19 mouse cellular contexts compared by ENCODE assay signal in the genomic region with DNA sequence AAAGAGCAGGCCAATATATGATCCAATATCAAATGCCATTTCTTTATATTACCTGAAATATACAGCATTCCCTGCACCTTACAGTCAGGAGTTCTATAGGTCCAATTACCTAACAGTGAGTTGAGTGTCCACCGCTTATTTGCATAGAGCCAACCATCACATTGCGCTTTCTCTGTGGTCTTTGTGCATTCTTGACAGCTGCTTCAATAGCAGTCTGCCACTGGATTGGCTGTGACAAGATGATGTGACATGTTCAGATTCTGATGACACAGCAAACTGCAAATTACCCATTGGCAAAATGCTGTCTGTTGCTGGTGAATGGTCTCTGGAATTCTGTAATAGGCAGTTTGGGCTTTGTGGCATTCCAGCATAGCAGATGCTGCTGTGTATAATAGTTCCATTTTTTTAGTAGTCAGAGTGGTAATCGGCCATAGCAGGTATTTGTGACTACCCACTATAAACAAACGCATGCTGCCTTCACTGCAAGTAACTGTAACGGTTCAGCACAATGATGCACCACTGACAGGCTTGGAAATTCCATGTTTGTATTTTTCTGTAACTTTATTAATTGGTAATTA.
DNase-seq lines count a peak whose midpoint lies in the region; ATAC-seq and TF ChIP-seq lines count a peak whose summit lies in the region.
"Had no signal": no experiment of that assay in that cellular context is flagged by ENCODE, and none has a peak within 500 bp of the region (broad histone marks: within the 10 kb centered on the region; RNA-seq: fewer than 3 reads in every experiment).

No protein-coding gene starts in this region.

- H3K27ac ChIP-seq in hindbrain, embryonic 11.5 days (ENCODE audit: low read depth, low read length), result no peak overlapping the region
- H3K27ac ChIP-seq in hindbrain, postnatal 0 days, result no peak overlapping the region
- H3K27ac ChIP-seq in CH12.LX (ENCODE audit: insufficient read depth, low read depth), result no peak overlapping the region
- H3K27ac ChIP-seq in forebrain, embryonic 14.5 days (ENCODE audit: low read depth, low read length), result no peak overlapping the region
- no peak overlapping the region for H3K27ac ChIP-seq in midbrain, embryonic 13.5 days
- H3K27ac ChIP-seq: embryonic facial prominence, embryonic 13.5 days; heart, embryonic 10.5 days; hindbrain, embryonic 15.5 days; limb, embryonic 12.5 days; liver, embryonic 12.5 days had no signal

- no peaks in the 10 kb centered on the region for H3K9me3 ChIP-seq in hindbrain, embryonic 11.5 days (ENCODE audit: control insufficient read depth, low read length)
- H3K9me3 ChIP-seq in hindbrain, postnatal 0 days (ENCODE audit: low read length), result no peaks in the 10 kb centered on the region
- H3K9me3 ChIP-seq in CH12.LX (replicated peaks; ENCODE audit: low read length), result no peaks in the 10 kb centered on the region
- H3K9me3 ChIP-seq in forebrain, embryonic 14.5 days (replicated peaks; ENCODE audit: control insufficient read depth, low read length), result no peaks in the 10 kb centered on the region
- no peaks in the 10 kb centered on the region for H3K9me3 ChIP-seq in midbrain, embryonic 13.5 days
- H3K9me3 ChIP-seq: embryonic facial prominence, embryonic 13.5 days; heart, embryonic 10.5 days; hindbrain, embryonic 15.5 days; limb, embryonic 12.5 days; liver, embryonic 12.5 days; megakaryocyte, embryonic 14.5 days had no signal

- TF ChIP-seq EP300 in CH12.LX (IDR thresholded peaks at IDR 0.05; ENCODE audit: low read length), result no peak

- no peak overlapping the region for H3K4me2 ChIP-seq in hindbrain, embryonic 11.5 days (replicated peaks; ENCODE audit: low read depth, low read length)
- no peak overlapping the region for H3K4me2 ChIP-seq in hindbrain, postnatal 0 days (ENCODE audit: low read depth, low read length)
- H3K4me2 ChIP-seq in CH12.LX (ENCODE audit: insufficient read depth, low read depth, poor library complexity, severe bottlenecking), result no peak overlapping the region
- no peak overlapping the region for H3K4me2 ChIP-seq in forebrain, embryonic 14.5 days (ENCODE audit: low read length)
- H3K4me2 ChIP-seq in midbrain, embryonic 13.5 days (replicated peaks), result no peak overlapping the region
- H3K4me2 ChIP-seq: embryonic facial prominence, embryonic 13.5 days; hindbrain, embryonic 15.5 days; limb, embryonic 12.5 days; liver, embryonic 12.5 days had no signal

- in situ Hi-C loops in CH12.LX (cut with MboI; ENCODE audit: low pct_ligation_motif_present, low pct_unique_long_range_greater_than_20kb, low sequenced_read_pairs), result no loop called here

- TF ChIP-seq POLR2A in CH12.LX (IDR thresholded peaks at IDR 0.05; ENCODE audit: low read depth, low read length), result no peak

- H3K4me3 ChIP-seq in hindbrain, embryonic 11.5 days (ENCODE audit: low read depth, low read length), result no peak overlapping the region
- H3K4me3 ChIP-seq in hindbrain, postnatal 0 days (ENCODE audit: low read length), result no peak overlapping the region
- H3K4me3 ChIP-seq in CH12.LX (replicated peaks in 1 of 3; ENCODE audit: low read depth in 2 of 3, low read length in 2 of 3, poor library complexity in 1 of 3), result no peak overlapping the region
- no peak overlapping the region for H3K4me3 ChIP-seq in forebrain, embryonic 14.5 days (ENCODE audit: low read depth, low read length)
- H3K4me3 ChIP-seq in midbrain, embryonic 13.5 days (replicated peaks), result no peak overlapping the region
- H3K4me3 ChIP-seq: embryonic facial prominence, embryonic 13.5 days; heart, embryonic 10.5 days; hindbrain, embryonic 15.5 days; limb, embryonic 12.5 days; liver, embryonic 12.5 days; megakaryocyte, embryonic 14.5 days had no signal

- no peaks in the 10 kb centered on the region for H3K27me3 ChIP-seq in hindbrain, embryonic 11.5 days (ENCODE audit: control insufficient read depth, insufficient read depth, low read length)
- no peaks in the 10 kb centered on the region for H3K27me3 ChIP-seq in hindbrain, postnatal 0 days (ENCODE audit: insufficient read depth, low read length)
- no peaks in the 10 kb centered on the region for H3K27me3 ChIP-seq in CH12.LX (replicated peaks)
- no peaks in the 10 kb centered on the region for H3K27me3 ChIP-seq in forebrain, embryonic 14.5 days (replicated peaks; ENCODE audit: control insufficient read depth, insufficient read depth, low read length)
- H3K27me3 ChIP-seq in midbrain, embryonic 13.5 days, result no peaks in the 10 kb centered on the region
- H3K27me3 ChIP-seq: embryonic facial prominence, embryonic 13.5 days; hindbrain, embryonic 15.5 days; limb, embryonic 12.5 days; liver, embryonic 12.5 days; megakaryocyte, embryonic 14.5 days had no signal

- no peaks in the 10 kb centered on the region for H3K36me3 ChIP-seq in hindbrain, embryonic 11.5 days (ENCODE audit: control insufficient read depth, insufficient read depth, low read length)
- no peaks in the 10 kb centered on the region for H3K36me3 ChIP-seq in hindbrain, postnatal 0 days (ENCODE audit: insufficient read depth, low read length)
- no peaks in the 10 kb centered on the region for H3K36me3 ChIP-seq in CH12.LX (replicated peaks in 1 of 2; ENCODE audit: control insufficient read depth in 1 of 2, insufficient read depth in 1 of 2, low read length in 1 of 2)
- H3K36me3 ChIP-seq in forebrain, embryonic 14.5 days (ENCODE audit: control insufficient read depth, insufficient read depth, low read length), result no peaks in the 10 kb centered on the region
- no peaks in the 10 kb centered on the region for H3K36me3 ChIP-seq in midbrain, embryonic 13.5 days
- H3K36me3 ChIP-seq: embryonic facial prominence, embryonic 13.5 days; heart, embryonic 10.5 days; hindbrain, embryonic 15.5 days; limb, embryonic 12.5 days; liver, embryonic 12.5 days had no signal

- ATAC-seq in hindbrain, embryonic 11.5 days (ENCODE audit: low FRiP score), result peak; percentile 65
- ATAC-seq in hindbrain, postnatal 0 days, result no peak
- peak; percentile 91 for ATAC-seq in forebrain, embryonic 14.5 days
- ATAC-seq in midbrain, embryonic 13.5 days, result peak; percentile 58
- no peak for ATAC-seq in monocyte, adult 5-6 weeks (replicated peaks; ENCODE audit: insufficient number of reproducible peaks, low FRiP score, low TSS enrichment, poor library complexity, severe bottlenecking)
- ATAC-seq: liver, embryonic 12.5 days had no signal

- no peak for DNase-seq in hindbrain, embryonic 11.5 days (ENCODE audit: low spot score)
- no peak for DNase-seq in hindbrain, postnatal 0 days (ENCODE audit: low spot score)
- no peak for DNase-seq in CH12.LX (ENCODE audit: extremely low read depth)
- DNase-seq in forebrain, embryonic 14.5 days (ENCODE audit: low spot score), result peak; percentile 68
- DNase-seq in heart, adult 9 months (ENCODE audit: low spot score in 2 of 2), result no peak
- DNase-seq: adrenal gland, postnatal 25 days; cerebellum, adult 8-10 months; kidney, adult 11 months; lung, adult 2 months; spleen, adult 18-20 months; thymus, postnatal 25 days had no signal

- TF ChIP-seq CTCF in hindbrain, postnatal 0 days (IDR thresholded peaks at IDR 0.05; ENCODE audit: low read depth), result no peak
- TF ChIP-seq CTCF in CH12.LX (conservative IDR thresholded peaks at IDR 0.05 in 1 of 2, IDR thresholded peaks at IDR 0.05 in 1 of 2; ENCODE audit: low read depth in 2 of 2, low read length in 2 of 2), result no peak

- dilution Hi-C loops in CH12.LX (cut with MboI; ENCODE audit: extremely low pct_ligation_motif_present, extremely low pct_unique_long_range_greater_than_20kb, low sequenced_read_pairs), result no loop called here

- H3K4me1 ChIP-seq in hindbrain, embryonic 11.5 days (replicated peaks; ENCODE audit: control insufficient read depth, insufficient read depth, low read length), result no peaks in the 10 kb centered on the region
- no peaks in the 10 kb centered on the region for H3K4me1 ChIP-seq in hindbrain, postnatal 0 days (ENCODE audit: insufficient read depth, low read length)
- H3K4me1 ChIP-seq in CH12.LX (ENCODE audit: control insufficient read depth in 1 of 2, insufficient read depth in 2 of 2), result no peaks in the 10 kb centered on the region
- H3K4me1 ChIP-seq in forebrain, embryonic 14.5 days (ENCODE audit: control insufficient read depth, insufficient read depth, low read length), result peaks cover 3% of the 10 kb centered on the region
- H3K4me1 ChIP-seq in midbrain, embryonic 13.5 days (replicated peaks), result no peaks in the 10 kb centered on the region
- H3K4me1 ChIP-seq: embryonic facial prominence, embryonic 13.5 days; heart, embryonic 10.5 days; hindbrain, embryonic 15.5 days; limb, embryonic 12.5 days; liver, embryonic 12.5 days; megakaryocyte, embryonic 14.5 days had no signal

- no peak for TF ChIP-seq RAD21 in CH12.LX (IDR thresholded peaks at IDR 0.05; ENCODE audit: low read depth, low read length)

- no peak overlapping the region for H3K9ac ChIP-seq in hindbrain, embryonic 11.5 days (ENCODE audit: low read depth, low read length)
- no peak overlapping the region for H3K9ac ChIP-seq in hindbrain, postnatal 0 days (replicated peaks; ENCODE audit: low read length)
- no peak overlapping the region for H3K9ac ChIP-seq in CH12.LX (ENCODE audit: insufficient read depth, low read depth)
- H3K9ac ChIP-seq in forebrain, embryonic 14.5 days (ENCODE audit: low read length), result no peak overlapping the region
- H3K9ac ChIP-seq in midbrain, embryonic 13.5 days (replicated peaks), result no peak overlapping the region
- H3K9ac ChIP-seq: embryonic facial prominence, embryonic 13.5 days; hindbrain, embryonic 15.5 days; limb, embryonic 12.5 days; liver, embryonic 12.5 days had no signal

- 79% methylated on average over 5 of the region's 5 CpGs for WGBS in hindbrain, embryonic 11.5 days
- 55% methylated on average over 5 of the region's 5 CpGs for WGBS in hindbrain, postnatal 0 days
- 43% methylated on average over 5 of the region's 5 CpGs for WGBS in forebrain, embryonic 14.5 days
- WGBS in midbrain, embryonic 13.5 days, result 60% methylated on average over 5 of the region's 5 CpGs

- H3K79me2 ChIP-seq in CH12.LX (replicated peaks; ENCODE audit: control insufficient read depth, extremely low read depth, insufficient read depth, poor library complexity, severe bottlenecking), result no peaks in the 10 kb centered on the region

TF ChIP-seq in CH12.LX, 34 proteins besides CTCF, POLR2A, EP300 and RAD21:
- TF ChIP-seq CHD2 (IDR thresholded peaks at IDR 0.05; ENCODE audit: low read length) (no peak), SIN3A (IDR thresholded peaks at IDR 0.05; ENCODE audit: low read length) (no peak), ETS1 (conservative IDR thresholded peaks at IDR 0.05; ENCODE audit: low read depth, low read length) (no peak), KAT2A (IDR thresholded peaks at IDR 0.05; ENCODE audit: insufficient replicate concordance, low read length) (no peak), ZNF384 (IDR thresholded peaks at IDR 0.05; ENCODE audit: low read depth, low read length) (no peak), PAX5 (IDR thresholded peaks at IDR 0.05; ENCODE audit: low read length) (no peak), ZMIZ1 (IDR thresholded peaks at IDR 0.05; ENCODE audit: low read depth, low read length) (no peak), MAFK (IDR thresholded peaks at IDR 0.05; ENCODE audit: insufficient replicate concordance, low read length) (0 out of 2 replicates have a peak, but pooled peaks have one; percentile 44)

Comparison
In these comparisons a context has a peak if more than half of its experiments do, and no peak if none do; other contexts are left out.
1. ATAC-seq: peak in hindbrain, embryonic 11.5 days (single experiment), forebrain, embryonic 14.5 days (single experiment) and midbrain, embryonic 13.5 days (single experiment); none in hindbrain, postnatal 0 days (single experiment) and monocyte, adult 5-6 weeks (single experiment).